Mouse (Mus musculus) intestine, embryonic 15.5 days (tissue): Measurements from ENCODE around the gene Reg1. TPM values are rescaled to one million over a fixed set of nuclear protein-coding genes. Genes with fewer than 3 reads are reported as not detected.

Source experiments
- ATAC-seq: fragments of 200-750 bp; cut with Nextera tagmentation; 2 replicates; pipeline ENCODE4 v1.8.0; 2017; ENCODE audit warnings: moderate TSS enrichment, moderate library complexity
- H3K27ac ChIP-seq: fragments of 300-500 bp; sonication (generic); 2 replicates; pipeline ENCODE4 v1.5.1; 2015; ENCODE audit warnings: mild to moderate bottlenecking, inconsistent platforms
- H3K27me3 ChIP-seq: fragments of 300-500 bp; sonication (generic); replicated peaks from 2 replicates; pipeline ENCODE4 v1.6.1; 2015; ENCODE audit warnings: inconsistent platforms
- H3K36me3 ChIP-seq: fragments of 300-500 bp; sonication (generic); 2 replicates; pipeline ENCODE4 v1.6.1; 2015; ENCODE audit warnings: inconsistent platforms
- H3K4me1 ChIP-seq: fragments of 300-500 bp; sonication (generic); replicated peaks from 2 replicates; pipeline ENCODE4 v1.6.1; 2015; ENCODE audit warnings: inconsistent platforms
- H3K4me2 ChIP-seq: fragments of 300-500 bp; sonication (generic); replicated peaks from 2 replicates; pipeline ENCODE4 v1.6.1; 2015; ENCODE audit warnings: mild to moderate bottlenecking, inconsistent platforms
- H3K4me3 ChIP-seq: fragments of 300-500 bp; sonication (generic); replicated peaks from 2 replicates; pipeline ENCODE4 v1.5.1; 2015; ENCODE audit warnings: inconsistent platforms
- H3K9ac ChIP-seq: fragments of 300-500 bp; sonication (generic); 2 replicates; pipeline ENCODE4 v1.6.1; 2015; ENCODE audit warnings: inconsistent platforms
- H3K9me3 ChIP-seq: fragments of 300-500 bp; sonication (generic); 2 replicates; pipeline ENCODE4 v1.6.1; 2016; ENCODE audit warnings: inconsistent platforms
- WGBS: fragments of 180-500 bp; shearing (Covaris S2); methylation state at CpG from one replicate; pipeline ENCODE4 v1.1.7; 2015; 5-methylcytosine and 5-hydroxymethylcytosine counted together
- polyA plus RNA-seq: library from polyadenylated mRNA; unstranded; fragments of >200 nt; fragmentation: Nextera tagmentation; extraction: Ambion mirVana; gene quantifications from 2 replicates; pipeline ENCODE4 v1.2.1, GENCODE M21; 2015

Gene Reg1
- polyA plus RNA-seq, 1 experiment from 2014 or later, result 27.9 TPM

GRCm38 (mm10) chr6:78469287-78469686 lies 46.8 kb downstream of the Reg1 start:
- H3K4me3 ChIP-seq, result no peak overlapping the region
- no peaks in the 10 kb centered on the region for H3K9me3 ChIP-seq
- 62% methylated on average over 3 of the region's 3 CpGs for WGBS
- H3K4me1 ChIP-seq, result no peaks in the 10 kb centered on the region
- no peaks in the 10 kb centered on the region for H3K27me3 ChIP-seq
- no peak overlapping the region for H3K9ac ChIP-seq
- no peak overlapping the region for H3K27ac ChIP-seq
- peak; percentile 68 for ATAC-seq
- no peaks in the 10 kb centered on the region for H3K36me3 ChIP-seq
- H3K4me2 ChIP-seq, result no peak overlapping the region

Other genes with a start within 250 kb of the Reg1 start
- 8.1 and 10.1 TPM in 2 replicates for gene Reg3b, start 52.1 kb upstream of the Reg1 start, polyA plus RNA-seq
- 0.75 and 1.7 TPM in 2 replicates for gene Reg3d, start 43.8 kb upstream of the Reg1 start, polyA plus RNA-seq
- not detected in 2 replicates for gene Reg3a, start 42.0 kb upstream of the Reg1 start, polyA plus RNA-seq
- not detected in 2 replicates for gene Reg2, start 27.1 kb upstream of the Reg1 start, polyA plus RNA-seq
- 1.7 and 2.6 TPM in 2 replicates for gene Reg3g, start 46.2 kb downstream of the Reg1 start, polyA plus RNA-seq